Mouse (Mus musculus) lung, embryonic 16.5 days (tissue): ENCODE measurements around the gene Tnfrsf8. TPM values are rescaled to one million over a fixed set of nuclear protein-coding genes. Genes with fewer than 3 reads are reported as not detected.
"Not testable (repeated sequence)": the region's sequence is repeated elsewhere in the genome, so short reads cannot be mapped to it uniquely, and the experiment has no call there.

Experiments used
- ATAC-seq: fragments of 200-750 bp; cut with Nextera tagmentation; 2 replicates; pipeline ENCODE4 v1.8.0; 2017; ENCODE audit warnings: low read depth, mild to moderate bottlenecking, moderate library complexity
- H3K27ac ChIP-seq: fragments of 300-500 bp; sonication (generic); 2 replicates; pipeline ENCODE4 v1.5.1; 2014; ENCODE audit warnings: mild to moderate bottlenecking, control low read depth, low read length
- H3K27me3 ChIP-seq: fragments of 300-500 bp; sonication (generic); 2 replicates; pipeline ENCODE4 v1.6.1; 2014; ENCODE audit warnings: low read depth, low read length, mixed read lengths; ENCODE audit not compliant: control insufficient read depth, insufficient read depth
- H3K36me3 ChIP-seq: fragments of 300-500 bp; sonication (generic); 2 replicates; pipeline ENCODE4 v1.6.1; 2014; ENCODE audit warnings: low read length; ENCODE audit not compliant: control insufficient read depth, insufficient read depth
- H3K4me1 ChIP-seq: fragments of 300-500 bp; sonication (generic); replicated peaks from 2 replicates; pipeline ENCODE4 v1.6.1; 2014; ENCODE audit warnings: low read length, mixed read lengths; ENCODE audit not compliant: control insufficient read depth, insufficient read depth
- H3K4me2 ChIP-seq: fragments of 300-500 bp; sonication (generic); 2 replicates; pipeline ENCODE4 v1.6.1; 2014; ENCODE audit warnings: low read depth, low read length, control low read depth
- H3K4me3 ChIP-seq: fragments of 300-500 bp; sonication (generic); 2 replicates; pipeline ENCODE4 v1.5.1; 2014; ENCODE audit warnings: mild to moderate bottlenecking, low read length, control low read depth
- H3K9ac ChIP-seq: fragments of 300-500 bp; sonication (generic); 2 replicates; pipeline ENCODE4 v1.6.1; 2014; ENCODE audit warnings: low read length, control low read depth
- H3K9me3 ChIP-seq: fragments of 300-500 bp; sonication (generic); 2 replicates; pipeline ENCODE4 v1.6.1; 2016; ENCODE audit warnings: low read length; ENCODE audit not compliant: control insufficient read depth
- WGBS: fragments of 180-500 bp; shearing (Covaris S2); extraction: QIAGEN DNeasy Blood & Tissue Kit; methylation state at CpG from one replicate; pipeline ENCODE4 v1.1.7; 2014; 5-methylcytosine and 5-hydroxymethylcytosine counted together
- polyA plus RNA-seq: library from polyadenylated mRNA; unstranded; fragments of >200 nt; fragmentation: Nextera tagmentation; extraction: Ambion mirVana; gene quantifications from 2 replicates; pipeline ENCODE4 v1.2.1, GENCODE M21; 2015

The Tnfrsf8 gene
- 0.33 and 0.60 TPM in 2 replicates for polyA plus RNA-seq

DNA sequence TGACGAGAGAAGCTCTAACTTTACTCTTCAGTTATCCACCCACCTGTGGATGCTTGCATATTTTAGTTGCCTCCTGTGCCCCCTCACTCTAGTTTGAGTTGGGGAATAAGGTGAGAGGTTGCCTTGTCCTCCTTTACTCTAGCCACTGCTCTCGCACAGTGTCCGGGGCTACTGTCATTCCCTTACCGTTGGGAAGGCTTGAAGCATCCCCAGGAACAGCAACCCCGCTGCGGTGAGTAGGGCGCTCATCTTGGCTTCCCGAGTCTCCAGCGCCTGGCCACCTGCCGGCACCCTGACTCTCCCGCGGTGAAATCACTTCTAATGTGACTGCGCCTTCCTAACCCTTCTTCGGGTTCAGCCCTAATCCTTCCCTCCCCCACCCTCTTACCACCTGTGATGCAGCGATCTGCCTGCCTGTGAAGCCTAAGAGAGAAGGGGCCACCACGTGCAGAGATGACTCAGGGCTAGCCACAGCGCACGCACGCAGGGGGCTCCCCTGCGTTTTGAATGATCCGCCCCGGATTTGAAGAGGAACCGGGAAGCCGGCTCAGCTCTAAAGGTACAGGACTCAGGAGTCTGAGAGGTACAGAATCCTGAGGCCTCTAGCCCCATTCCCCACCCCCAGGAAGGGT lies at the start of gene Tnfrsf8:
TSS of gene Tnfrsf8 (minus strand) at position 329 of the 632 bp plus-strand sequence.
- H3K9me3 ChIP-seq: no peaks in the 10 kb centered on the region
- no peak within 1 kb of the TSS for H3K4me2 ChIP-seq
- H3K4me3 ChIP-seq: no peak within 1 kb of the TSS
- no peak for ATAC-seq
- 2% methylated on average over 24 of the region's 24 CpGs for WGBS
- H3K27me3 ChIP-seq: no peaks in the 10 kb centered on the region; the same call in 1 of the 2 replicates
- H3K4me1 ChIP-seq: no peaks in the 10 kb centered on the region
- no peaks in the 10 kb centered on the region for H3K36me3 ChIP-seq
- no peak within 1 kb of the TSS for H3K9ac ChIP-seq
- no peak within 1 kb of the TSS for H3K27ac ChIP-seq

DNA sequence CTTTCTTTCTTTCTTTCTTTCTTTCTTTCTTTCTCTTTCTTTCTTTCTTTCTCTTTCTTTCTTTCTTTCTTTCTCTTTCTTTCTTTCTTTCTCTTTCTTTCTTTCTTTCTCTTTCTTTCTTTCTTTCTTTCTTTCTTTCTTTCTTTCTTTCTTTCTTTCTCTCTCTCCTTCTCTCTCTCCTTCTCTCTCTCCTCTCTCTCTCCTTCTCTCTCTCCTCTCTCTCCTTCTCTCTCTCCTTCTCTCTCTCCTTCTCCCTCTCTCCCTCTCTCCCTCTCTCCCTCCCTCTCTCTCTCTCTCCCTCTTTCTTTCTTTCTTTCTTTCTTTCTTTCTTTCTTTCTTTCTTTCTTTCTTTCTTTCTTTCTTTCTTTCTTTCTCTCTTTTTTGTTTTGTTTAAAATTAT lies 46.7 kb upstream of the Tnfrsf8 start:
- not testable (repeated sequence) for H3K9me3 ChIP-seq, H3K27me3 ChIP-seq, H3K4me1 ChIP-seq, H3K4me2 ChIP-seq, H3K9ac ChIP-seq, H3K4me3 ChIP-seq, H3K36me3 ChIP-seq, ATAC-seq, H3K27ac ChIP-seq

DNA sequence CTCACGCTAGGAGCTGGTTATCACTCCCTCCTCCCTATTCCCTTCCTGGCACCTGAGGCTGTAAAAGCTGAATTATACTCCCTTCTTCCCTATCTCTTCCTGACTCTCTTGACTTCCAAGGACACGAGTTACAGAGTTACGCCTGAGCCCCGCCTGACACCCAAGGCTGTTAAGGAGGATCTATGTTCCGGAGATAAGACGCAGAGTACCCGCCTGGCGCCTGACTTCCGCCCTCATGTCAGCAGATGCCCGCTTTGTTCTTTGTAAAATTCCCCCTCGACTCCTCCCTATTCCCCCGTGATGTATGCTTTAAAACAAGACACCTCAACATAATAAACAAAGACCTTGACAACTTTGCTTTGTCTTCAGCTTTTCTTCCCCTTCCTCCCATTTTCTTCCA lies 46.1 kb upstream of the Tnfrsf8 start:
- Histone ChIP-seq H3K27me3 (no peaks in the 10 kb centered on the region), H3K9ac (no peak overlapping the region), H3K4me3 (no peak overlapping the region), H3K9me3 (no peaks in the 10 kb centered on the region), H3K36me3 (no peaks in the 10 kb centered on the region), H3K27ac (no peak overlapping the region), H3K4me1 (no peaks in the 10 kb centered on the region), H3K4me2 (0 out of 2 replicates have a peak overlapping the region, but pooled peaks have one; percentile 8)
- ATAC-seq: no peak
- 6% methylated on average over 12 of the region's 12 CpGs for WGBS

DNA sequence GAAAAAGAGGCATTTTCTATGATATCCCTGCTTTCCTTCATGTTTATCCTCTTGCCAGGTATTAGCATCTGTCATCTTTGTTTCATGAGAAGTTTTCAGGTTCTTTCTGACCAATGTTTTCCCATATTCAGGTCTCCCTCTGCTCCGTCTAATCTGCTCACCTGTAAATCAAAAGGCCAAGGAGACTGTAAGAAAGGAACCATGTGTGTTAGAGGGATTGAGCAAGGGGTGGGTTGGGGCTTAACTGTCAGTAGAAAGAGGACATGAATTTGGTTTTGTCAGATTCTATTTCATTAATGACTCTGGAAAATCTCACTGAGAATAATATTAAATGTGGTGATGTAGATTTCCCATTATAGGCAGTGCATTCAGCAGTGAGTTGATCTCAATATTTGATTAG lies 45.6 kb upstream of the Tnfrsf8 start:
- Histone ChIP-seq H3K36me3 (no peaks in the 10 kb centered on the region), H3K27ac (no peak overlapping the region), H3K9me3 (no peaks in the 10 kb centered on the region), H3K4me1 (no peaks in the 10 kb centered on the region), H3K27me3 (no peaks in the 10 kb centered on the region), H3K4me2 (no peak overlapping the region), H3K9ac (no peak overlapping the region), H3K4me3 (no peak overlapping the region)
- ATAC-seq: no peak
- WGBS: 47% methylated on average over 1 of the region's 1 CpGs

DNA sequence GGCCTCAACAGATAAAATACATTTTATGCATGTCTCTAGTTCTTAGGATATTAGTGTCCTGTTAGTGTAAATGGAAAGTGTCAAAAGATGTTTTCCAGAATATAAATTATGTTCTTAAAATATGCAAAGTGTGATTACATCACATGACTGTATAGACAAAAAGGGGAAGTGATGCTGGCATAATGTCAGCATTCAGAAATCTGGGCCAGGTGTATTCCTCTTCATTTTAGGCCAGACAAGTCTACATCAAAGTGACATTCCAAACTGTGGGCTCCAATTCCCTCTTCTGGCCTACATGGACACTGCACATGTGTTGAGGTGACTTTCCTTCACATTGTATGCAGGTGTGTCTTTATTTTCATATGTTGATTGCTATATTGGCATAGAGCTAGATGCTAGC lies 41.3 kb upstream of the Tnfrsf8 start:
- no peak overlapping the region for H3K27ac ChIP-seq
- no peak overlapping the region for H3K4me3 ChIP-seq
- no peak overlapping the region for H3K4me2 ChIP-seq
- no peak for ATAC-seq
- no peaks in the 10 kb centered on the region for H3K36me3 ChIP-seq
- H3K27me3 ChIP-seq: no peaks in the 10 kb centered on the region
- H3K9ac ChIP-seq: no peak overlapping the region
- no peaks in the 10 kb centered on the region for H3K9me3 ChIP-seq
- no peaks in the 10 kb centered on the region for H3K4me1 ChIP-seq

DNA sequence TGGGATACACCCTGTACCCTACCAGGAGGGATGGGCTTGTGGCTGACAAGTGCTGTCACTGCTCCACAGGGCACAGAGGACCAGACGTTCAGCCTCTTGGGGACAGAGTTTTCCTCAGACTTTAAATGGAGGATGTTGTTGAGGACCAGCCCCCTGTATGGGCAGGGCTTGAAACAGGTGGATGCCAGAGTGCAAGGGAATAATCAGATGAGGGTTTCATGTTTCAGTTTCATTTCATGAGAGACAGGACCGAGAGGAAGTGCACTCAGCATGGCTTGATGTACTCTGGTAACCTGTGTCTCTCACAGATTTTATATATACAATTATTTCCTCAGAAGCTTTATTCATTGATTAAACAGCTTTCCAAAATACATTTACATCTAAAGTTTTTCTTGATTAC lies 38.9 kb upstream of the Tnfrsf8 start:
- Histone ChIP-seq H3K4me1 (no peaks in the 10 kb centered on the region), H3K9ac (no peak overlapping the region), H3K9me3 (no peaks in the 10 kb centered on the region), H3K36me3 (no peaks in the 10 kb centered on the region), H3K27me3 (no peaks in the 10 kb centered on the region), H3K4me3 (no peak overlapping the region), H3K4me2 (no peak overlapping the region), H3K27ac (no peak overlapping the region)
- 34% methylated on average over 2 of the region's 2 CpGs for WGBS
- ATAC-seq: no peak

DNA sequence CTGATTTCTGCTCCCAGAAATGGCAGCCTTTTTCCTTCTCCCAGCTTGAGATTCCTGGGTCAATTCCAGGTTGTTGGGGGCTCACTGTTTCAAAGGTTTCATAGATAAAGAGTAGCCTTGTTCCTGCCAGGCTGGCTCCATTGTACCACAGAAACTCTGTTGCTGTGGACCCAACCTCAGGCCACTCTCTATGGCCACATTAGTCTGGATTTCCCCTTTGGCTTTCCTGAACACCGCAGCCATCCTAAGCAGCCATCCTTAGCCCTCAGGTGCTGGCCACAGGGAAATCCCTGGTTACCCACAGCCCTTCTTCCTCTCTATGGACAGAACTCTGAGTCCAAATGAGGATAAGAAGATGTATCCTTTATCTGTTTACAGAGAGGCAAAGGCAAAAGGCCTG lies 30.0 kb upstream of the Tnfrsf8 start:
- no peak overlapping the region for H3K4me3 ChIP-seq
- no peaks in the 10 kb centered on the region for H3K27me3 ChIP-seq
- H3K9ac ChIP-seq: no peak overlapping the region
- no peaks in the 10 kb centered on the region for H3K4me1 ChIP-seq
- H3K4me2 ChIP-seq: no peak overlapping the region
- H3K27ac ChIP-seq: no peak overlapping the region
- ATAC-seq: no peak
- WGBS: 76% methylated on average over 1 of the region's 1 CpGs
- H3K36me3 ChIP-seq: no peaks in the 10 kb centered on the region
- no peaks in the 10 kb centered on the region; the same call in 1 of the 2 replicates for H3K9me3 ChIP-seq

DNA sequence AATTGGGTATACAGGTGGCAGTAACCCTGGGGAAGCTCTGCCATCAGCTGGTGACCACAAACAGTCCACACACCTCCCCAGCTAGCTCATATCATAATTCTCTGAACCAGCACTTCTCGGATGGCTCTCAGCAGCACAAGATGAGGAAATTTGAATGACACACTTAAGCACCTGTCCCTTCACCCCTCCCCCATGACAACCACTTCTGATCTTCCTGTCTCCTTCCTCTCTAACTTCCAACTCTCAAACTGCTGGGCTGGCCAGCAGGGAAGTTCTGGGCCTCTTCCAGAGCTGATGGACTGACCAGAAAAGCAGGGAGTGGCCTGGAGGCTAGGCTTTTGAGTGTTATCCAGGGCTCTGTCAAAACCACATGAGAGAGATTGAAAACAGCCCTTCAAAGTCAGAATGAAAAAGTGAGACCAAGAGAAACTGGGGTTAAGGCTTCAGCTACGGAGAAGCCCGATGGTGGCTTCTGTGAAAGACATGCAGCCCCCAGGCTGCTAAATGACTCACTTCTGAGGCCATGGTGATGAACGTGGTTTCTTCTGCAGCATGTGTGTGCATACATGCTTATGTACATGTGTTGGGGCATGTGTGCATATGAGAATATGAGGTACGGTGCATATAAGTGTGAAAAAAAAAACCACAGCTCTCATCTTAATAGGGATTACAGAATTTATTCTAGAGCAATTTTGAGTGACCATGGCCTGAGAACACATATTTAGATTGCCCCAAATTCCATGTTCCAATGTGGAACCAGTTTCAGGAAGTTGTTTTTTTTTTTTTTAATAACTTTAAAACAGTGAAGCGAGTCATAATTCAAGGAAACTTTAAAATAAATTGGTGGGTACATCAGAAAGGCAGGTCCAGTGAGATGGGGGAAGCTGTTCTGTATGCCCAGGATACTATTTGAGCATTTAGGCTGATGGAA lies 27.2 kb upstream of the Tnfrsf8 start:
- H3K4me1 ChIP-seq: no peaks in the 10 kb centered on the region
- whole genome bisulfite sequencing: 71% methylated on average over 6 of the region's 6 CpGs
- H3K36me3 ChIP-seq: no peaks in the 10 kb centered on the region
- no peak overlapping the region for H3K4me2 ChIP-seq
- H3K27ac ChIP-seq: no peak overlapping the region
- H3K4me3 ChIP-seq: no peak overlapping the region
- no peak for ATAC-seq
- no peak overlapping the region for H3K9ac ChIP-seq
- H3K9me3 ChIP-seq: no peaks in the 10 kb centered on the region; the same call in 1 of the 2 replicates
- H3K27me3 ChIP-seq: no peaks in the 10 kb centered on the region

DNA sequence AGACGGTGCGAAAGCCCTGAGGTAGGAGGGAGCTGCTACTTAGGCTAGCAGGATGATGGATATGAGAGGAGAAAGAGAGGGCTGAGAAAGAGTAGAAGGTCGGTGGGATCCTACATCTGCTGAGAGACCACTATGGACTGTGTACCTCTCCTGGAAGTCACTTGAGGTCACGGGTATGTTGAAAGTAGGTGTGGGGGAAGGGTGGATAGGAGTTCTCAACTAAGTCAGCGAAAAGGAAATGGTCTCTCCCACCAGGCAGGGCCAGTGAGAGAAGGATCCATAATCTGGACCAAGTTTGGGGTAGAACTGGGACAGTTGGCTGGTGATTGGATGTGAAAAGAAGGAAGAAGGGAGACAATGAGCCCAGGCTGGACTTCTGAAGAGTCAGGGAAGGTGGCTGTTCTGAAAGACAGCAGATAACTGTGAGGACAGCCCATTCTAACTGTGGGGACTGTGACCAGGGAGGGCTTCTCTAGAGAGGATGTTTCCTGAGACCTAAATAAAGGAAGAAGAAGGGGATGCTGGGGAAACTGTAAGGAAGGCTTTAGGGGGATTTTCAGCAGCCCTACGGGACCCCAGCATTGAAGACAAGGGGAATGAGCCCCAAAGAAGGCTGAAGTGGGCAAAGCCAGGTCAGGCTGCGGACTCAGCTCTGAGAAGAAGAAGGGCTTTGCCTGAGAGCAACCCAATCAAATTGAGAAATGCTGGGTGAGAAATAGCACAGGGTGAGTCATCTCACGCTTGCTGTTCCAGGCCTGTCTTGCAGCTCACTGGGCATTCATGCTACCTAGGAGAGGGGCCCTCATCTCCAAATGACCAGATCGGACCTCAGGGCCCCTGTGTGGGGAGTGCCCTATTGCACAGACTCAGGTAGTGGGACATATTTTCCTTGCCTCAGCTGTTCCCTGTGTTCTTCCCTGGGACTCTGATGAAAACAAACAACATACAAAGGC lies 23.2 kb upstream of the Tnfrsf8 start:
- ATAC-seq: no peak
- H3K9me3 ChIP-seq: no peaks in the 10 kb centered on the region
- H3K4me2 ChIP-seq: no peak overlapping the region
- no peak overlapping the region for H3K27ac ChIP-seq
- H3K9ac ChIP-seq: no peak overlapping the region
- WGBS: 72% methylated on average over 9 of the region's 9 CpGs
- H3K4me1 ChIP-seq: no peaks in the 10 kb centered on the region
- no peaks in the 10 kb centered on the region for H3K36me3 ChIP-seq
- no peak overlapping the region for H3K4me3 ChIP-seq
- H3K27me3 ChIP-seq: no peaks in the 10 kb centered on the region
